Mouse (Mus musculus) hematopoietic multipotent progenitor cell, adult 10-12 weeks (in vitro differentiated cells): ENCODE measurements around the gene Nhlh1. TPM values are rescaled to one million over a fixed set of nuclear protein-coding genes. Genes with fewer than 3 reads are reported as not detected.

Experiments used
- polyA plus RNA-seq: library from polyadenylated mRNA; stranded (reverse); fragments of >175 nt; gene quantifications from 2 replicates; pipeline ENCODE4 v1.2.3, GENCODE M21; 2012; ENCODE audit warnings: low replicate concordance

The Nhlh1 gene
- not detected in 2 replicates for polyA plus RNA-seq

GRCm38 (mm10) chr1:172057491-172057921 is at the start of gene Nhlh1:
Nhlh1 (minus strand) TSS chr1:172057573.

GRCm38 (mm10) chr1:172082101-172082898 is 24.9 kb upstream of the Nhlh1 start, which contains the start of the genes Copa and Ncstn:
Copa (plus strand) TSS chr1:172082529.
Ncstn (minus strand) TSS chr1:172082795.

GRCm38 (mm10) chr1:172028394-172029275 is 28.7 kb downstream of the Nhlh1 start, which contains the start of gene Vangl2:
Vangl2 (minus strand) TSS chr1:172028444.

Other genes starting within 250 kb of the Nhlh1 start
- 4.4 and 12.5 TPM in 2 replicates for gene Cd84, start 217.9 kb downstream of the Nhlh1 start, polyA plus RNA-seq
- 0.46 and 1.7 TPM in 2 replicates for gene Gm10521, start 161.9 kb downstream of the Nhlh1 start, polyA plus RNA-seq
- 11.1 and 13.6 TPM in 2 replicates for gene Slamf6, start 140.1 kb downstream of the Nhlh1 start, polyA plus RNA-seq
- 7.4 and 11.0 TPM in 2 replicates for gene Vangl2, start 29.1 kb downstream of the Nhlh1 start, polyA plus RNA-seq
- 38.2 and 38.7 TPM in 2 replicates for gene Copa, start 25.0 kb upstream of the Nhlh1 start, polyA plus RNA-seq
- 8.2 and 13.8 TPM in 2 replicates for gene Ncstn, start 25.2 kb upstream of the Nhlh1 start, polyA plus RNA-seq
- gene Pex19, start 69.2 kb upstream of the Nhlh1 start, polyA plus RNA-seq = 9.6 and 25.6 TPM in 2 replicates
- gene Dcaf8, start 90.5 kb upstream of the Nhlh1 start, polyA plus RNA-seq = 59.3 and 67.1 TPM in 2 replicates
- 22.5 and 44.3 TPM in 2 replicates for gene Pea15a, start 149.2 kb upstream of the Nhlh1 start, polyA plus RNA-seq
- 0.35 TPM in 1 of 2 replicates, not detected in the other for gene Casq1, start 162.3 kb upstream of the Nhlh1 start, polyA plus RNA-seq
- gene Atp1a4, start 200.8 kb upstream of the Nhlh1 start, polyA plus RNA-seq = not detected in 2 replicates
- gene Igsf8, start 204.1 kb upstream of the Nhlh1 start, polyA plus RNA-seq = 91.7 and 109 TPM in 2 replicates
- 0.03 TPM in 1 of 2 replicates, not detected in the other for gene Atp1a2, start 240.5 kb upstream of the Nhlh1 start, polyA plus RNA-seq